Mouse (Mus musculus) ovary, postnatal 10 days (tissue): ENCODE measurements around the gene Gpr150.

Experiments
- DNase-seq: peaks from one replicate; pipeline ENCODE4 v3.0.0; 2022; ENCODE audit warnings: low spot score

The Gpr150 gene

GRCm38 (mm10) chr13:76014511-76014910 is 42.3 kb downstream of the Gpr150 start:
- no peak for DNase-seq
